Mouse (Mus musculus) heart, postnatal 0 days (tissue): ENCODE results near the gene Copz2.

Experiments used
- CTCF ChIP-seq: IDR thresholded peaks from 2 replicates; pipeline ENCODE4 v1.5.1; 2016; ENCODE audit warnings: antibody characterized with exemption, control low read depth, low read depth
- EP300 ChIP-seq: IDR thresholded peaks from 2 replicates; pipeline ENCODE4 v1.6.1; 2016; ENCODE audit warnings: antibody characterized with exemption, low read depth

- TF ChIP-seq CTCF: peak; percentile 38
- TF ChIP-seq EP300: peak; percentile 89
Observed at GRCm38 (mm10) chr11:96824783-96825495, 24.7 kb upstream of the Copz2 start.
